Mouse (Mus musculus) liver, postnatal 0 days (tissue): ENCODE data around the gene Trim40. TPM values are rescaled to one million over a fixed set of nuclear protein-coding genes. Genes with fewer than 3 reads are reported as not detected.

Source experiments
- ATAC-seq: fragments of 200-750 bp; cut with Nextera tagmentation; 2 replicates; pipeline ENCODE4 v1.8.0; 2017; ENCODE audit warnings: mild to moderate bottlenecking, moderate library complexity
- DNase-seq: peaks from one replicate; pipeline ENCODE4 v3.0.0-alpha.2; 2016
- H3K27ac ChIP-seq: fragments of 300-500 bp; sonication (generic); 2 replicates; pipeline ENCODE4 v1.5.1; 2014; ENCODE audit warnings: antibody characterized with exemption, moderate library complexity, mild to moderate bottlenecking, low read depth
- H3K27me3 ChIP-seq: fragments of 300-500 bp; sonication (generic); 2 replicates; pipeline ENCODE4 v1.6.1; 2014; ENCODE audit warnings: low read length, control low read depth, mixed read lengths; ENCODE audit not compliant: insufficient read depth
- H3K36me3 ChIP-seq: fragments of 300-500 bp; sonication (generic); replicated peaks from 2 replicates; pipeline ENCODE4 v1.6.1; 2014; ENCODE audit warnings: mild to moderate bottlenecking, control low read depth, low read length, moderate library complexity, mixed read lengths; ENCODE audit not compliant: insufficient read depth
- H3K4me1 ChIP-seq: fragments of 300-500 bp; sonication (generic); 2 replicates; pipeline ENCODE4 v1.6.1; 2014; ENCODE audit warnings: antibody characterized with exemption, mild to moderate bottlenecking, control low read depth; ENCODE audit not compliant: insufficient read depth
- H3K4me2 ChIP-seq: fragments of 300-500 bp; sonication (generic); 2 replicates; pipeline ENCODE4 v1.6.1; 2014; ENCODE audit warnings: low read depth, mild to moderate bottlenecking, low read length, moderate library complexity, mixed read lengths
- H3K4me3 ChIP-seq: fragments of 300-500 bp; sonication (generic); 2 replicates; pipeline ENCODE4 v1.5.1; 2014; ENCODE audit warnings: low read depth, low read length
- H3K9ac ChIP-seq: fragments of 300-500 bp; sonication (generic); replicated peaks from 2 replicates; pipeline ENCODE4 v1.6.1; 2014; ENCODE audit warnings: mild to moderate bottlenecking, moderate library complexity
- H3K9me3 ChIP-seq: fragments of 300-500 bp; sonication (generic); 2 replicates; pipeline ENCODE4 v1.6.1; 2016; ENCODE audit warnings: mild to moderate bottlenecking, control low read depth, low read length, mixed read lengths
- CTCF ChIP-seq: sonication (generic); IDR thresholded peaks from 2 replicates; pipeline ENCODE4 v1.5.1; 2016; ENCODE audit warnings: antibody characterized with exemption, low read depth
- EP300 ChIP-seq: IDR thresholded peaks from 2 replicates; pipeline ENCODE4 v1.6.1; 2016; ENCODE audit warnings: antibody characterized with exemption, low read depth, mild to moderate bottlenecking
- WGBS: fragments of 180-500 bp; shearing (Covaris S2); extraction: QIAGEN DNeasy Blood & Tissue Kit; methylation state at CpG from one replicate; pipeline ENCODE4 v1.1.7; 2014; ENCODE audit not compliant: insufficient replicate concordance; 5-methylcytosine and 5-hydroxymethylcytosine counted together
- polyA plus RNA-seq: library from polyadenylated mRNA; unstranded; fragments of >200 nt; fragmentation: Nextera tagmentation; extraction: Ambion mirVana; gene quantifications from 2 replicates; pipeline ENCODE4 v1.2.1, GENCODE M21; 2015

The Trim40 gene
- not detected in 2 replicates for polyA plus RNA-seq

GRCm38 (mm10) chr17:36890073-36890903, at the start of gene Trim40:
TSS of gene Trim40 (minus strand) at chr17:36890123.
- no peak within 1 kb of the TSS for H3K4me2 ChIP-seq
- no peak for ATAC-seq
- TF ChIP-seq EP300: no peak
- no peak for TF ChIP-seq CTCF

GRCm38 (mm10) chr17:36938056-36938455, 48.1 kb upstream of the Trim40 start:
- Histone ChIP-seq H3K27me3 (peaks cover 27% of the 10 kb centered on the region), H3K4me2 (no peak overlapping the region), H3K4me3 (no peak overlapping the region), H3K36me3 (no peaks in the 10 kb centered on the region), H3K9ac (no peak overlapping the region), H3K4me1 (no peaks in the 10 kb centered on the region), H3K27ac (no peak overlapping the region), H3K9me3 (no peaks in the 10 kb centered on the region)
- 49% methylated on average over 2 of the region's 2 CpGs for WGBS
- TF ChIP-seq CTCF: no peak
- TF ChIP-seq EP300: no peak
- peak; percentile 63 for DNase-seq
- peak; percentile 65 for ATAC-seq

More at GRCm38 (mm10) chr17:36890073-36890903, at the start of gene Trim40:
- H3K27me3 ChIP-seq: peaks cover 4% of the 10 kb centered on the region; the same call in 1 of the 2 replicates
- no peak for DNase-seq
- no peaks in the 10 kb centered on the region for H3K9me3 ChIP-seq
- 76% methylated on average over 5 of the region's 5 CpGs for WGBS
- no peaks in the 10 kb centered on the region for H3K36me3 ChIP-seq
- H3K4me3 ChIP-seq: no peak within 1 kb of the TSS
- H3K4me1 ChIP-seq: no peaks in the 10 kb centered on the region
- H3K9ac ChIP-seq: no peak within 1 kb of the TSS
- no peak within 1 kb of the TSS for H3K27ac ChIP-seq

GRCm38 (mm10) chr17:36931806-36932205, 41.9 kb upstream of the Trim40 start:
- Histone ChIP-seq H3K27me3 (no peaks in the 10 kb centered on the region), H3K36me3 (no peaks in the 10 kb centered on the region), H3K9ac (no peak overlapping the region), H3K9me3 (no peaks in the 10 kb centered on the region), H3K4me3 (no peak overlapping the region), H3K27ac (no peak overlapping the region), H3K4me1 (no peaks in the 10 kb centered on the region), H3K4me2 (no peak overlapping the region)
- DNase-seq (no peak), ATAC-seq (no peak)
- 43% methylated on average over 2 of the region's 2 CpGs for WGBS
- TF ChIP-seq EP300: no peak
- no peak for TF ChIP-seq CTCF

GRCm38 (mm10) chr17:36931130-36931529, 41.2 kb upstream of the Trim40 start:
- H3K9me3 ChIP-seq: no peaks in the 10 kb centered on the region
- no peak overlapping the region for H3K9ac ChIP-seq
- H3K4me3 ChIP-seq: no peak overlapping the region
- H3K4me2 ChIP-seq: no peak overlapping the region
- H3K36me3 ChIP-seq: no peaks in the 10 kb centered on the region
- TF ChIP-seq EP300 (no peak), CTCF (no peak)
- no peaks in the 10 kb centered on the region for H3K4me1 ChIP-seq
- 70% methylated on average over 4 of the region's 4 CpGs for WGBS
- DNase-seq (no peak), ATAC-seq (no peak)
- no peaks in the 10 kb centered on the region for H3K27me3 ChIP-seq
- no peak overlapping the region for H3K27ac ChIP-seq

GRCm38 (mm10) chr17:36930233-36930632, 40.3 kb upstream of the Trim40 start:
- Histone ChIP-seq H3K27ac (no peak overlapping the region), H3K36me3 (no peaks in the 10 kb centered on the region), H3K9me3 (no peaks in the 10 kb centered on the region), H3K4me3 (no peak overlapping the region), H3K4me2 (no peak overlapping the region), H3K9ac (no peak overlapping the region), H3K27me3 (no peaks in the 10 kb centered on the region), H3K4me1 (no peaks in the 10 kb centered on the region)
- DNase-seq (no peak), ATAC-seq (no peak)
- WGBS: 56% methylated on average over 6 of the region's 6 CpGs
- TF ChIP-seq CTCF (no peak), EP300 (no peak)

- Histone ChIP-seq H3K4me3 (no peak overlapping the region), H3K36me3 (no peaks in the 10 kb centered on the region), H3K9ac (no peak overlapping the region), H3K27ac (no peak overlapping the region), H3K4me2 (no peak overlapping the region), H3K4me1 (no peaks in the 10 kb centered on the region), H3K27me3 (no peaks in the 10 kb centered on the region), H3K9me3 (no peaks in the 10 kb centered on the region)
- ATAC-seq: no peak
- no peak for DNase-seq
- TF ChIP-seq EP300: no peak
- 64% methylated on average over 12 of the region's 12 CpGs for WGBS
Measured at GRCm38 (mm10) chr17:36929236-36929932, 39.5 kb upstream of the Trim40 start.
